23 mouse cellular contexts compared by ENCODE assay signal in genomic region chr7:35732585-35733059, GRCm38 (mm10). TPM values are rescaled to one million over a fixed set of nuclear protein-coding genes. Genes with fewer than 3 reads are reported as not detected.
DNase-seq lines count a peak whose midpoint lies in the region; ATAC-seq and TF ChIP-seq lines count a peak whose summit lies in the region.
"Had no signal": no experiment of that assay in that cellular context is flagged by ENCODE, and none has a peak within 500 bp of the region (broad histone marks: within the 10 kb centered on the region; RNA-seq: fewer than 3 reads in every experiment).

No protein-coding gene starts in this region.

- no peaks in the 10 kb centered on the region for H3K27me3 ChIP-seq in neural tube, embryonic 12.5 days (replicated peaks)
- H3K27me3 ChIP-seq in hindbrain, postnatal 0 days (ENCODE audit: insufficient read depth, low read length) = no peaks in the 10 kb centered on the region
- H3K27me3 ChIP-seq: embryonic facial prominence, embryonic 15.5 days; heart, embryonic 12.5 days had no signal

- H3K36me3 ChIP-seq in neural tube, embryonic 12.5 days = peaks cover 29% of the 10 kb centered on the region
- H3K36me3 ChIP-seq in hindbrain, postnatal 0 days (ENCODE audit: insufficient read depth, low read length) = peaks cover 7% of the 10 kb centered on the region; the same call in 1 of the 2 replicates

- H3K27ac ChIP-seq in neural tube, embryonic 12.5 days = no peak overlapping the region
- peak overlapping the region; percentile 45; the same call in 1 of the 2 replicates for H3K27ac ChIP-seq in hindbrain, postnatal 0 days
- H3K27ac ChIP-seq: embryonic facial prominence, embryonic 15.5 days; gastrocnemius, adult 2 months; left cerebral cortex, adult 2 months had no signal

- peak; percentile 25; the same call in 1 of the 2 replicates for ATAC-seq in neural tube, embryonic 12.5 days (ENCODE audit: low FRiP score, low read depth)
- ATAC-seq in hindbrain, postnatal 0 days = no peak
- ATAC-seq: inflammation-experienced regulatory T-cells, adult 6 months had no signal

- WGBS in neural tube, embryonic 12.5 days = 51% methylated on average over 10 of the region's 10 CpGs
- 43% methylated on average over 10 of the region's 10 CpGs for WGBS in hindbrain, postnatal 0 days

- peaks cover 5% of the 10 kb centered on the region; the same call in 1 of the 2 replicates for H3K4me1 ChIP-seq in neural tube, embryonic 12.5 days
- no peaks in the 10 kb centered on the region for H3K4me1 ChIP-seq in hindbrain, postnatal 0 days (ENCODE audit: insufficient read depth, low read length)
- H3K4me1 ChIP-seq: embryonic facial prominence, embryonic 15.5 days; heart, embryonic 12.5 days had no signal

- no peak overlapping the region for H3K9ac ChIP-seq in neural tube, embryonic 12.5 days
- no peak overlapping the region for H3K9ac ChIP-seq in hindbrain, postnatal 0 days (replicated peaks; ENCODE audit: low read length)
- H3K9ac ChIP-seq: embryonic facial prominence, embryonic 15.5 days; heart, embryonic 12.5 days had no signal

- peak; percentile 29 to 57 for DNase-seq in cerebellum, postnatal 10 days
- DNase-seq in cerebellum, postnatal 14 days = no peak
- DNase-seq in neural tube, embryonic 10.5 days (ENCODE audit: extremely low spot score, low spot score) = no peak
- peak; percentile 60 for DNase-seq in hindbrain, postnatal 0 days (ENCODE audit: low spot score)
- DNase-seq in retina, postnatal 1 day = peak; percentile 71
- DNase-seq in kidney, adult 8-10 months = no peak
- DNase-seq in left cerebral cortex, adult 8-10 months (ENCODE audit: low spot score in 2 of 2) = no peak
- DNase-seq: adrenal gland, adult 8-10 months; cerebellum, adult 9-11 months; gastrocnemius, adult 2 months; heart, postnatal 14 days; kidney, adult 2 months; kidney, postnatal 25 days; lung, adult 18-20 months; lung, postnatal 14 days; thymus, adult 18-20 months; thymus, postnatal 4 days had no signal

- TF ChIP-seq CTCF in hindbrain, postnatal 0 days (IDR thresholded peaks at IDR 0.05; ENCODE audit: low read depth) = no peak

- peaks cover 3% of the 10 kb centered on the region for H3K9me3 ChIP-seq in neural tube, embryonic 12.5 days
- H3K9me3 ChIP-seq in hindbrain, postnatal 0 days (ENCODE audit: low read length) = no peaks in the 10 kb centered on the region
- H3K9me3 ChIP-seq: embryonic facial prominence, embryonic 15.5 days had no signal

- H3K4me3 ChIP-seq in neural tube, embryonic 12.5 days = no peak overlapping the region
- no peak overlapping the region for H3K4me3 ChIP-seq in hindbrain, postnatal 0 days (ENCODE audit: low read length)
- H3K4me3 ChIP-seq: embryonic facial prominence, embryonic 15.5 days; gastrocnemius, adult 2 months; heart, embryonic 12.5 days; left cerebral cortex, adult 2 months had no signal

- no peak overlapping the region for H3K4me2 ChIP-seq in neural tube, embryonic 12.5 days (replicated peaks)
- no peak overlapping the region for H3K4me2 ChIP-seq in hindbrain, postnatal 0 days (ENCODE audit: low read depth, low read length)
- H3K4me2 ChIP-seq: embryonic facial prominence, embryonic 15.5 days; heart, embryonic 12.5 days; liver, embryonic 11.5 days had no signal

RNA-seq across cellular contexts. Expression of gene Dpy19l3, which starts 21.6 kb away (rescaled TPM):
- 35.2 and 35.9 TPM in 2 replicates for polyA plus RNA-seq in neural tube, embryonic 12.5 days (2016; fragmentation: Nextera tagmentation; extraction: Ambion mirVana)
- 23.3 and 36.9 TPM in 2 replicates for total RNA-seq in hindbrain, postnatal 0 days (2014; rRNA removed)
- 32.1 and 43.7 TPM in 2 replicates for polyA plus RNA-seq in hindbrain, postnatal 0 days (2015; fragmentation: Nextera tagmentation; extraction: Ambion mirVana)
- 10 to 100 TPM; 57.8 to 81.5 (median 72.2) TPM for total RNA-seq in left cerebral cortex, adult 8-10 months (2022)

Comparison
In these comparisons a context has a peak if more than half of its experiments do, and no peak if none do; other contexts are left out.
1. DNase-seq: peak in cerebellum, postnatal 10 days (2 of 2), hindbrain, postnatal 0 days (single experiment) and retina, postnatal 1 day (single experiment); none in cerebellum, postnatal 14 days (0 of 2), neural tube, embryonic 10.5 days (single experiment), kidney, adult 8-10 months (0 of 2) and left cerebral cortex, adult 8-10 months (0 of 2).